In genomic region chr1:171295063-171295402, GRCm38 (mm10) we compare ENCODE assay signal across 8 mouse cellular contexts. TPM values are rescaled to one million over a fixed set of nuclear protein-coding genes. Genes with fewer than 3 reads are reported as not detected.
DNase-seq lines count a peak whose midpoint lies in the region; ATAC-seq lines count a peak whose summit lies in the region.

No protein-coding gene starts in this region.

- H3K9ac ChIP-seq in lung, embryonic 15.5 days, result peak overlapping the region; percentile 81
- peak overlapping the region; percentile 82; the same call in 1 of the 2 replicates for H3K9ac ChIP-seq in limb, embryonic 12.5 days (replicated peaks)
- H3K9ac ChIP-seq in neural tube, embryonic 15.5 days (replicated peaks), result peak overlapping the region; percentile 88

- H3K27ac ChIP-seq in lung, embryonic 15.5 days, result peak overlapping the region; percentile 95
- H3K27ac ChIP-seq in limb, embryonic 12.5 days, result peak overlapping the region; percentile 96
- peak overlapping the region; percentile 97 for H3K27ac ChIP-seq in neural tube, embryonic 15.5 days (replicated peaks)

- H3K4me2 ChIP-seq in lung, embryonic 15.5 days, result peak overlapping the region; percentile 70
- H3K4me2 ChIP-seq in limb, embryonic 12.5 days, result peak overlapping the region; percentile 65
- peak overlapping the region; percentile 66 for H3K4me2 ChIP-seq in neural tube, embryonic 15.5 days

- no peaks in the 10 kb centered on the region; the same call in 1 of the 2 replicates for H3K27me3 ChIP-seq in lung, embryonic 15.5 days
- H3K27me3 ChIP-seq in limb, embryonic 12.5 days, result peaks cover 17% of the 10 kb centered on the region
- H3K27me3 ChIP-seq in neural tube, embryonic 15.5 days (replicated peaks), result peaks cover 19% of the 10 kb centered on the region

- no peaks in the 10 kb centered on the region for H3K9me3 ChIP-seq in lung, embryonic 15.5 days
- H3K9me3 ChIP-seq in limb, embryonic 12.5 days, result no peaks in the 10 kb centered on the region
- H3K9me3 ChIP-seq in neural tube, embryonic 15.5 days (replicated peaks), result no peaks in the 10 kb centered on the region

- H3K4me3 ChIP-seq in lung, embryonic 15.5 days, result peak overlapping the region; percentile 74
- peak overlapping the region; percentile 66 for H3K4me3 ChIP-seq in limb, embryonic 12.5 days (replicated peaks)
- peak overlapping the region; percentile 77 for H3K4me3 ChIP-seq in neural tube, embryonic 15.5 days (replicated peaks)

- H3K36me3 ChIP-seq in lung, embryonic 15.5 days, result peaks cover under 1% of the 10 kb centered on the region; the same call in 1 of the 2 replicates
- peaks cover 3% of the 10 kb centered on the region for H3K36me3 ChIP-seq in limb, embryonic 12.5 days
- no peaks in the 10 kb centered on the region for H3K36me3 ChIP-seq in neural tube, embryonic 15.5 days

- peaks cover 9% of the 10 kb centered on the region; the same call in 1 of the 2 replicates for H3K4me1 ChIP-seq in lung, embryonic 15.5 days
- H3K4me1 ChIP-seq in limb, embryonic 12.5 days (replicated peaks), result peaks cover 9% of the 10 kb centered on the region
- H3K4me1 ChIP-seq in neural tube, embryonic 15.5 days, result peaks cover 14% of the 10 kb centered on the region

- ATAC-seq in lung, embryonic 15.5 days (ENCODE audit: borderline replicate concordance, extremely low read depth, low FRiP score, low TSS enrichment), result peak; percentile 4; the same call in 1 of the 2 replicates
- ATAC-seq in erythroblast, adult 5-6 weeks (replicated peaks; ENCODE audit: low FRiP score, poor library complexity, severe bottlenecking), result 0 out of 2 replicates have a peak, but pooled peaks have one; percentile 3
- ATAC-seq in limb, embryonic 12.5 days (ENCODE audit: insufficient number of reproducible peaks, insufficient read depth, low FRiP score, low TSS enrichment, low read depth), result peak; percentile 1; the same call in 1 of the 2 replicates
- peak; percentile 11; the same call in 1 of the 2 replicates for ATAC-seq in neural tube, embryonic 15.5 days (ENCODE audit: low FRiP score)
- ATAC-seq in activated CD4-positive, CD25-positive, alpha-beta regulatory T cell, adult 4 months, result no peak

- WGBS in lung, embryonic 15.5 days, result 13% methylated on average over 3 of the region's 3 CpGs
- 19% methylated on average over 3 of the region's 3 CpGs for WGBS in limb, embryonic 12.5 days
- WGBS in neural tube, embryonic 15.5 days, result 14% methylated on average over 3 of the region's 3 CpGs

- DNase-seq in lung, postnatal 10 days, result no peak
- DNase-seq in layer of hippocampus, adult 9-10 months (ENCODE audit: low spot score), result no peak
- no peak for DNase-seq in urinary bladder, adult 2 months (ENCODE audit: low spot score)

RNA-seq across cellular contexts. Expression of gene Ufc1, which starts 0.2 kb away (rescaled TPM):
- polyA plus RNA-seq in lung, embryonic 15.5 days (2015; fragmentation: Nextera tagmentation; extraction: Ambion mirVana), result 105 and 109 TPM in 2 replicates
- 23.4 and 28.6 TPM in 2 replicates for total RNA-seq in erythroblast, adult 5-6 weeks (2015; ENCODE audit: low replicate concordance)
- 13.9 and 19.3 TPM in 2 replicates for total RNA-seq in erythroblast, adult 5-6 weeks (2017; ENCODE audit: low replicate concordance)
- polyA plus RNA-seq in limb, embryonic 12.5 days (2016; fragmentation: Nextera tagmentation; extraction: Ambion mirVana), result 108 and 111 TPM in 2 replicates
- polyA plus RNA-seq in neural tube, embryonic 15.5 days (2015; fragmentation: Nextera tagmentation; extraction: Ambion mirVana), result 115 and 119 TPM in 2 replicates
- polyA plus RNA-seq in activated CD4-positive, CD25-positive, alpha-beta regulatory T cell, adult 4 months (2017; shearing (Covaris generic)), result 100 to 1,000 TPM; 100 to 110 TPM
- polyA plus RNA-seq in urinary bladder, adult 2 months (2012; rRNA removed), result 78.1 and 81.2 TPM in 2 replicates

RNA-seq across cellular contexts. Expression of gene Usp21, which starts 7.2 kb away (rescaled TPM):
- polyA plus RNA-seq in lung, embryonic 15.5 days (2015; fragmentation: Nextera tagmentation; extraction: Ambion mirVana), result 84.4 and 89.7 TPM in 2 replicates
- total RNA-seq in erythroblast, adult 5-6 weeks (2015; ENCODE audit: low replicate concordance), result 9.6 and 12.1 TPM in 2 replicates
- 9.4 and 13.9 TPM in 2 replicates for total RNA-seq in erythroblast, adult 5-6 weeks (2017; ENCODE audit: low replicate concordance)
- 132 and 134 TPM in 2 replicates for polyA plus RNA-seq in limb, embryonic 12.5 days (2016; fragmentation: Nextera tagmentation; extraction: Ambion mirVana)
- 87.4 and 91.6 TPM in 2 replicates for polyA plus RNA-seq in neural tube, embryonic 15.5 days (2015; fragmentation: Nextera tagmentation; extraction: Ambion mirVana)
- polyA plus RNA-seq in activated CD4-positive, CD25-positive, alpha-beta regulatory T cell, adult 4 months (2017; shearing (Covaris generic)), result 10 to 100 TPM; 11.8 to 19.8 TPM
- polyA plus RNA-seq in urinary bladder, adult 2 months (2012; rRNA removed), result 44.7 and 48.4 TPM in 2 replicates

RNA-seq across cellular contexts. Expression of gene Ppox, which starts 14.0 kb away (rescaled TPM):
- 49.3 and 50.6 TPM in 2 replicates for polyA plus RNA-seq in lung, embryonic 15.5 days (2015; fragmentation: Nextera tagmentation; extraction: Ambion mirVana)
- total RNA-seq in erythroblast, adult 5-6 weeks (2015; ENCODE audit: low replicate concordance), result 416 and 462 TPM in 2 replicates
- 506 and 765 TPM in 2 replicates for total RNA-seq in erythroblast, adult 5-6 weeks (2017; ENCODE audit: low replicate concordance)
- 71.9 and 75.9 TPM in 2 replicates for polyA plus RNA-seq in limb, embryonic 12.5 days (2016; fragmentation: Nextera tagmentation; extraction: Ambion mirVana)
- 42.7 and 48.0 TPM in 2 replicates for polyA plus RNA-seq in neural tube, embryonic 15.5 days (2015; fragmentation: Nextera tagmentation; extraction: Ambion mirVana)
- 10 to 100 TPM; 53.6 to 58.0 TPM for polyA plus RNA-seq in activated CD4-positive, CD25-positive, alpha-beta regulatory T cell, adult 4 months (2017; shearing (Covaris generic))
- 91.3 and 136 TPM in 2 replicates for polyA plus RNA-seq in urinary bladder, adult 2 months (2012; rRNA removed)

RNA-seq across cellular contexts. Expression of gene B4galt3, which starts 24.9 kb away (rescaled TPM):
- polyA plus RNA-seq in lung, embryonic 15.5 days (2015; fragmentation: Nextera tagmentation; extraction: Ambion mirVana), result 81.2 and 87.2 TPM in 2 replicates
- total RNA-seq in erythroblast, adult 5-6 weeks (2015; ENCODE audit: low replicate concordance), result 8.1 and 11.3 TPM in 2 replicates
- 7.7 and 29.1 TPM in 2 replicates for total RNA-seq in erythroblast, adult 5-6 weeks (2017; ENCODE audit: low replicate concordance)
- polyA plus RNA-seq in limb, embryonic 12.5 days (2016; fragmentation: Nextera tagmentation; extraction: Ambion mirVana), result 82.1 and 84.8 TPM in 2 replicates
- 90.6 and 97.6 TPM in 2 replicates for polyA plus RNA-seq in neural tube, embryonic 15.5 days (2015; fragmentation: Nextera tagmentation; extraction: Ambion mirVana)
- polyA plus RNA-seq in activated CD4-positive, CD25-positive, alpha-beta regulatory T cell, adult 4 months (2017; shearing (Covaris generic)), result 10 to 100 TPM; 33.1 to 35.7 TPM
- polyA plus RNA-seq in urinary bladder, adult 2 months (2012; rRNA removed), result 71.4 and 74.6 TPM in 2 replicates

RNA-seq across cellular contexts. Expression of gene Dedd, which starts 33.9 kb away (rescaled TPM):
- polyA plus RNA-seq in lung, embryonic 15.5 days (2015; fragmentation: Nextera tagmentation; extraction: Ambion mirVana), result 49.5 and 50.5 TPM in 2 replicates
- 3.8 and 4.8 TPM in 2 replicates for total RNA-seq in erythroblast, adult 5-6 weeks (2015; ENCODE audit: low replicate concordance)
- 4.3 and 6.7 TPM in 2 replicates for total RNA-seq in erythroblast, adult 5-6 weeks (2017; ENCODE audit: low replicate concordance)
- polyA plus RNA-seq in limb, embryonic 12.5 days (2016; fragmentation: Nextera tagmentation; extraction: Ambion mirVana), result 59.2 and 62.9 TPM in 2 replicates
- 44.1 and 49.9 TPM in 2 replicates for polyA plus RNA-seq in neural tube, embryonic 15.5 days (2015; fragmentation: Nextera tagmentation; extraction: Ambion mirVana)
- polyA plus RNA-seq in activated CD4-positive, CD25-positive, alpha-beta regulatory T cell, adult 4 months (2017; shearing (Covaris generic)), result 10 to 100 TPM; 33.7 to 35.2 TPM
- 50.0 and 53.0 TPM in 2 replicates for polyA plus RNA-seq in urinary bladder, adult 2 months (2012; rRNA removed)
